Mouse (Mus musculus) megakaryocyte, embryonic 14.5 days (primary cell): Measurements from ENCODE around the gene Pak2.

Source experiments
- FLI1 ChIP-seq: IDR thresholded peaks from 2 replicates; pipeline ENCODE4 v1.6.1; 2012; ENCODE audit warnings: low read length, inconsistent platforms, mixed read lengths
- GATA1 ChIP-seq: IDR thresholded peaks from 3 replicates; pipeline ENCODE4 v1.6.1; 2012; ENCODE audit warnings: mixed read lengths, low read length, inconsistent platforms, borderline replicate concordance

DNA sequence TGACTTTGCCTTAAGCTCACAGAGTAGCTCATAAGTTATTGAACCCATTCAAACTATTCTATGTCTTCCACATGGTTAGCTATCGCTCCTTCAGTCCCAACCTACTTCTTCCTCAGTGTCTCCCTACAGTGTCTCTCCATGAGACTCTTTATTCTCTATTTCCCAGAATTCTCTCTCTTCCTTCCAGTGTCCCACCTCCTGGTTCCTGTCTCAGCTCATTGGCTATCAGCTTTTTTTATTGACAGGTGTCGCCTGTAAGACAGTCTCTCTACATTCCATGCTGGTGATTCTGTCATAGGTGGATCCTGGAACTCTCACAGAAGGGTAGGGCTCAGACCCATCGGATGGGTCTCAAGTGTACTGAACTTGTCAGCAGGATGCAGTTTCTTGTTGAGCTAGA is 46.2 kb upstream of the Pak2 start:
- TF ChIP-seq GATA1: no peak
- TF ChIP-seq FLI1: no peak
